Mouse (Mus musculus): ENCODE measurements around the gene Hus1b. TPM values are rescaled to one million over a fixed set of nuclear protein-coding genes. Genes with fewer than 3 reads are reported as not detected.

The Hus1b gene
- polyA plus RNA-seq, 1 experiment from 2014 or later = 0.14 TPM

DNA sequence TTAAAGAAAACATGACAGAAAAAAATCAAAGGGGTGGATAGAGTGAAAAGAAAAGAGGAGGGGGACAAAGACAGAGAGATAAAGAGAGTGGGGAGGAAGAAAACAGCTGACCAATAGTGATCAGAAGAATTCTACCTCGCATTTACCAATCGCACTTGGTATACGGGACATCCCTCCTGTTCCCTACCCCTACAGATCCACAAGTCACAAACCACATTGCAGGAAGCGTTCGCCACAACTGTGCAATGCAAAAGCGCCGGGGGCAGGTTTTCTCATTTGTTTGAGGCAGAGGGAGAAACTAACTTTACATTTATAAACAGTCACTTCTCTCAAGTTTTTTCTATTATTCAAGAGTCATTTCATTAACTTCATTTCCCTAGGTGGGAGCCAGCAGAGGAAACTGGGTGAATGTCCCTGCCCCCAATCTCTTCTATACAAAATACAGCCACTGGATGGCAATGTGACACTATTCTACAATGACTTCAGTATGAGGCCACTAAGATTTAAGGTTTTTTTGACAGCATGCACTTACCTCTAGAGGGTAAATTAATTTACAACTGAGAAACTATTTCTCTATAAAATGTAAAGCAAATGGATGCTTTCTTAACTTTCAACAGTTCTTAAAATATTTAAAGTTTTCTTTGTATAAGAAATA is 46.0 kb downstream of the Hus1b start:
- 88% methylated on average over 7 of the region's 7 CpGs for WGBS

More for the DNA sequence above, 46.0 kb downstream of the Hus1b start:
- Histone ChIP-seq H3K27ac (no peak overlapping the region), H3K9me3 (no peaks in the 10 kb centered on the region), H3K4me2 (replicated peaks) (no peak overlapping the region), H3K9ac (no peak overlapping the region), H3K4me1 (no peaks in the 10 kb centered on the region), H3K4me3 (no peak overlapping the region), H3K27me3 (no peaks in the 10 kb centered on the region), H3K36me3 (peaks cover 20% of the 10 kb centered on the region; the same call in 1 of the 2 replicates)
- no peak for ATAC-seq (ENCODE audit: insufficient number of reproducible peaks, insufficient read depth, low FRiP score, low TSS enrichment)

Other genes with a start within 250 kb of the Hus1b start
- 0.04 and 0.05 TPM in 2 replicates for gene Irf4, start 198.5 kb downstream of the Hus1b start, polyA plus RNA-seq (2016; fragmentation: Nextera tagmentation; extraction: Ambion mirVana)
- gene Exoc2, start 26.3 kb upstream of the Hus1b start, polyA plus RNA-seq (2016; fragmentation: Nextera tagmentation; extraction: Ambion mirVana) = 40.8 and 41.5 TPM in 2 replicates
- gene Gm5447, start 26.4 kb upstream of the Hus1b start, polyA plus RNA-seq (2016; fragmentation: Nextera tagmentation; extraction: Ambion mirVana) = 0.17 and 0.27 TPM in 2 replicates

Measured in embryonic facial prominence, embryonic 12.5 days (tissue).